Mouse (Mus musculus): Measurements from ENCODE around the gene Sowahd. TPM values are rescaled to one million over a fixed set of nuclear protein-coding genes. Genes with fewer than 3 reads are reported as not detected.

Sowahd gene
- polyA plus RNA-seq (2021; fragmentation: Nextera tagmentation), result not detected in 2 replicates
- long read RNA-seq, experiment 1, result 0 reads
- long read RNA-seq, experiment 2, result 0 reads

DNA sequence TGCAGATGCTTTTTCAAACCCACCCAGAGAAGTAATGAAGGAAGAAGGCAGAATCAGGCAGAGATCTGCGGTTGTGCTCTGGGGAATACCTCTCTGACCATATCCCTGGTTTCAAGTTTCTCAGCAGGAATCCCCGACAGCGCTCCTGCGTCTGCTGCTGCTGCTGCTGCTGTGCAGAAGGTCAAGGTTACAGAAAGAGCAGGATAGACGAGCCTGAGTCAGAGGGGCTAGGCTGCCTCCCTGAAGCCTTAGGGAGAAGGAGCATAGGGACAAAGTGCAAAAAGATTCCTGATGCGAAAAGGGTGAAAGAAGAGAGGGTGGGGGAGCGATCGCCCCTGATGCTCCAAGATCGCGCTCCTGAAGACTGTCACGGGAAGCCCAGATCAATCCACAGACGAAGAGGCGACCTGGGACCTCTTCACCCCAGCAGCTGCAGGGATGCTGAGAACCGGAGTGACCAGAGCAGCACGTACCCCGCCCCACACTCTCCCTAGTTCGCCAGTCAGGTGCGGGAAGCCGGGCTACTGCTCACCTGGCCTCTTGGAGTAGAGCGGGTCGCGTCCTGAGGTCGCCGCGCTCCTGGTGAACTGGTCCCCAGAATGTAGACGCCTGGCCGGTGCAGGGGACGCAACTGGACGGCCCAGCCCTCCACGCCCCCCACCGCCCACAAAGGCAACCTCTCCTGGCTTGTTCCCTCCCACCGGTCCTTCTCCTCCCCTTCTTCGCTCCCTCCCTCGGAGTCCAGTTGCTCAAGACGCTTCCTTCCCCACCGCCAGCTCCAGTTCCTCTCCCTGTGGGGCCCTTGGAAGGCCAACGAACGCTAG is at the start of gene Sowahd:
Gene Sowahd, plus strand, starts transcription at position 780 of the 824 bp plus-strand sequence.

DNA sequence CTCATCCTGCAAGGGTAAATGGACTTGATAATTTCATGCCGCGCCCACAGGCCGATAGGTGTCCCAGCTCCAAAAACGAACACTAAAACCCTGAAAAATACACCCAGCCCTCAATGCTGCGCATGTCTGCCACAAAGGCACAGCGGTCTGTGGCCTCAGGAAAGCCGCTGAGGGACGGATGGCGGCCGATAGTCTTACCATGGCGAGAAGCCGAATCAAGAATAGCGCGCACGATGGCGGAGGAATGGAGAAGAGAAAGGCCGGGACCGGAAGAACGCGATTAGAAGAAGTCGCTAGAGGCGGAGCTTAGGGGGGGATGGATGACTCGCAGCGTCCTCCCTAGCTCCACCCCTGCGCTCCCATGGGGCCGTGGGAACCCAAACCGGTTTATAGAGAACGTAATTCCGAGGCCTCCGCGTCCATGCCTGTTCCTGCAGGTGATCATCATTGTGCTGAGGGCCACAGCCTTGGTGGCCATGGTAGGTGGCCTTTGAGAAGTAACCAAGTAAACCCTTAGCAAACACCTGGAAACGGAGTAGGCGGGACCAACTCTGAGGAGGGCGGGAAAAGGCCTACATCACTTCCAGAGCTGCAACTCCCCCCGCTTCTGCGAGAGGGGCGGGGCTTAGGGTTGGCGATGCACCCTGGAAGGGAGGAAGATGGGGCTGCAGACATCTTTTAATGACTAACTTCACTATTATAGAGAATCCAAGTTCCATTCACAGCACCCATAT is 36.4 kb downstream of the Sowahd start, which contains the start of gene Rpl39:
Gene Rpl39, minus strand, starts transcription at position 476 of the 734 bp plus-strand sequence.

Other genes with a start within 250 kb of the Sowahd start
- 63.5 and 67.4 TPM in 2 replicates for gene Ube2a, start 174.9 kb upstream of the Sowahd start, polyA plus RNA-seq (2021; fragmentation: Nextera tagmentation)
- gene C330007P06Rik, start 174.7 kb upstream of the Sowahd start, polyA plus RNA-seq (2021; fragmentation: Nextera tagmentation), result 20.8 and 28.0 TPM in 2 replicates
- gene Nkrf, start 145.9 kb upstream of the Sowahd start, polyA plus RNA-seq (2021; fragmentation: Nextera tagmentation), result 9.8 and 12.4 TPM in 2 replicates
- 46.3 and 57.1 TPM in 2 replicates for gene Sept6, start 57.1 kb upstream of the Sowahd start, polyA plus RNA-seq (2021; fragmentation: Nextera tagmentation)
- gene Rpl39, start 36.6 kb downstream of the Sowahd start, polyA plus RNA-seq (2021; fragmentation: Nextera tagmentation), result 1,355 and 1,427 TPM in 2 replicates
- gene Upf3b, start 61.5 kb downstream of the Sowahd start, polyA plus RNA-seq (2021; fragmentation: Nextera tagmentation), result 9.1 and 9.4 TPM in 2 replicates
- 7.7 and 7.9 TPM in 2 replicates for gene Nkap, start 78.0 kb downstream of the Sowahd start, polyA plus RNA-seq (2021; fragmentation: Nextera tagmentation)
- 0.08 TPM in 1 of 2 replicates, not detected in the other for gene Akap14, start 120.0 kb downstream of the Sowahd start, polyA plus RNA-seq (2021; fragmentation: Nextera tagmentation)
- gene Ndufa1, start 142.3 kb downstream of the Sowahd start, polyA plus RNA-seq (2021; fragmentation: Nextera tagmentation), result 1,185 and 1,422 TPM in 2 replicates
- gene Rnf113a1, start 142.4 kb downstream of the Sowahd start, polyA plus RNA-seq (2021; fragmentation: Nextera tagmentation), result 12.6 and 16.1 TPM in 2 replicates
- not detected in 2 replicates for gene Gm9, start 162.2 kb downstream of the Sowahd start, polyA plus RNA-seq (2021; fragmentation: Nextera tagmentation)
- gene Rhox1, start 173.4 kb downstream of the Sowahd start, polyA plus RNA-seq (2021; fragmentation: Nextera tagmentation), result not detected in 2 replicates
- not detected in 2 replicates for gene Rhox2a, start 196.1 kb downstream of the Sowahd start, polyA plus RNA-seq (2021; fragmentation: Nextera tagmentation)
- not detected in 2 replicates for gene Rhox3a, start 201.1 kb downstream of the Sowahd start, polyA plus RNA-seq (2021; fragmentation: Nextera tagmentation)
- not detected in 2 replicates for gene Rhox4a, start 216.5 kb downstream of the Sowahd start, polyA plus RNA-seq (2021; fragmentation: Nextera tagmentation)